Mouse (Mus musculus) CH12.LX (cell line): ENCODE measurements at regions not wholly inside any gene's neighbourhood (a gene's known extent, or its start where the extent isn't known, plus 50 kb on each side); places are given as distances from the start of the nearest gene placed in this dataset.

Experiments used
- DNase-seq: peaks from one replicate; pipeline ENCODE4 v3.0.0-alpha.2; 2013; ENCODE audit errors: extremely low read depth
- H3K27ac ChIP-seq: 2 replicates; pipeline ENCODE4 v1.5.1; 2012; ENCODE audit warnings: low read depth, mild to moderate bottlenecking, control low read depth, moderate library complexity; ENCODE audit not compliant: insufficient read depth
- H3K27me3 ChIP-seq: replicated peaks from 2 replicates; pipeline ENCODE3; 2012; ENCODE audit warnings: inconsistent platforms
- H3K36me3 ChIP-seq, 2 experiments: replicated peaks in 1 of 2; 2 replicates each; pipeline versions ENCODE3 to v1.6.1; 2012; ENCODE audit warnings: inconsistent platforms in 1 of 2, low read length in 1 of 2, mild to moderate bottlenecking in 1 of 2, mixed read lengths in 1 of 2, moderate library complexity in 1 of 2; ENCODE audit not compliant: control insufficient read depth in 1 of 2, insufficient read depth in 1 of 2
- H3K4me1 ChIP-seq, 2 experiments: 2 replicates each; pipeline ENCODE4 v1.6.1; 2012; ENCODE audit warnings: inconsistent platforms in 1 of 2, moderate library complexity in 1 of 2; ENCODE audit not compliant: insufficient read depth in 2 of 2, control insufficient read depth in 1 of 2
- H3K4me2 ChIP-seq: 2 replicates; pipeline ENCODE4 v1.6.1; 2012; ENCODE audit warnings: low read depth, mild to moderate bottlenecking, control low read depth; ENCODE audit not compliant: poor library complexity, insufficient read depth, severe bottlenecking
- H3K4me3 ChIP-seq, 3 experiments: fragments of 150-350 bp in 1 of 3; sonication (generic) in 1 of 3; replicated peaks in 1 of 3; 2 replicates each; pipeline versions ENCODE3 to v1.5.1; 2011 to 2012; ENCODE audit warnings: low read depth in 2 of 3, low read length in 2 of 3, mild to moderate bottlenecking in 2 of 3, moderate library complexity in 2 of 3, control low read depth in 1 of 3, improper control_type of control experiment in 1 of 3, inconsistent platforms in 1 of 3, mixed read lengths in 1 of 3; ENCODE audit not compliant: poor library complexity in 1 of 3
- H3K79me2 ChIP-seq: replicated peaks from 2 replicates; pipeline ENCODE4 v1.6.1; 2012; ENCODE audit warnings: mild to moderate bottlenecking, moderate library complexity; ENCODE audit not compliant: control insufficient read depth, poor library complexity, insufficient read depth, severe bottlenecking; ENCODE audit errors: extremely low read depth
- H3K9ac ChIP-seq: 2 replicates; pipeline ENCODE4 v1.6.1; 2012; ENCODE audit warnings: low read depth, mild to moderate bottlenecking, control low read depth, moderate library complexity; ENCODE audit not compliant: insufficient read depth
- H3K9me3 ChIP-seq: replicated peaks from 2 replicates; pipeline ENCODE3; 2012; ENCODE audit warnings: low read length, inconsistent platforms, mixed read lengths
- CHD1 ChIP-seq: IDR thresholded peaks from 2 replicates; pipeline ENCODE4 v1.6.1; 2012; ENCODE audit warnings: low read depth, low read length, improper control_type of control experiment, inconsistent platforms
- ELF1 ChIP-seq: IDR thresholded peaks from 2 replicates; pipeline ENCODE4 v1.6.1; 2014; ENCODE audit warnings: low read depth, mild to moderate bottlenecking, inconsistent platforms, low read length, improper control_type of control experiment
- EP300 ChIP-seq: IDR thresholded peaks from 2 replicates; pipeline ENCODE4 v1.6.1; 2011; ENCODE audit warnings: low read length, improper control_type of control experiment
- HCFC1 ChIP-seq: IDR thresholded peaks from 2 replicates; pipeline ENCODE4 v1.6.1; 2012; ENCODE audit warnings: low read depth, mild to moderate bottlenecking, inconsistent platforms, low read length, improper control_type of control experiment
- IRF4 ChIP-seq: IDR thresholded peaks from 2 replicates; pipeline ENCODE4 v1.6.1; 2014; ENCODE audit warnings: low read depth, mild to moderate bottlenecking, inconsistent platforms, low read length, improper control_type of control experiment
- JUN ChIP-seq: IDR thresholded peaks from 2 replicates; pipeline ENCODE4 v1.6.1; 2011; ENCODE audit warnings: low read depth, mild to moderate bottlenecking, low read length, improper control_type of control experiment, moderate library complexity; ENCODE audit not compliant: insufficient read depth
- KAT2A ChIP-seq: IDR thresholded peaks from 2 replicates; pipeline ENCODE4 v1.6.1; 2012; ENCODE audit warnings: low read length, improper control_type of control experiment, inconsistent platforms; ENCODE audit not compliant: insufficient replicate concordance
- MAFK ChIP-seq: IDR thresholded peaks from 2 replicates; pipeline ENCODE4 v1.6.1; 2011; ENCODE audit warnings: low read length, improper control_type of control experiment; ENCODE audit not compliant: insufficient replicate concordance
- MXI1 ChIP-seq: IDR thresholded peaks from 2 replicates; pipeline ENCODE4 v1.6.1; 2011; ENCODE audit warnings: mild to moderate bottlenecking, low read depth, low read length, improper control_type of control experiment
- NELFE ChIP-seq: IDR thresholded peaks from 2 replicates; pipeline ENCODE4 v1.6.1; 2011; ENCODE audit warnings: low read depth, low read length, improper control_type of control experiment
- NRF1 ChIP-seq: IDR thresholded peaks from 2 replicates; pipeline ENCODE4 v1.6.1; 2014; ENCODE audit warnings: low read depth, mild to moderate bottlenecking, inconsistent platforms, low read length, improper control_type of control experiment, moderate library complexity
- PAX5 ChIP-seq: IDR thresholded peaks from 2 replicates; pipeline ENCODE4 v1.6.1; 2012; ENCODE audit warnings: low read length, inconsistent platforms, mixed read lengths
- POLR2A ChIP-seq: IDR thresholded peaks from 2 replicates; pipeline ENCODE4 v1.6.1; 2011; ENCODE audit warnings: low read depth, mild to moderate bottlenecking, improper control_type of control experiment, low read length
- RAD21 ChIP-seq: IDR thresholded peaks from 2 replicates; pipeline ENCODE4 v1.6.1; 2011; ENCODE audit warnings: low read depth, mild to moderate bottlenecking, low read length, improper control_type of control experiment, moderate library complexity
- RCOR1 ChIP-seq: conservative IDR thresholded peaks from 2 replicates; pipeline ENCODE4 v1.6.1; 2012; ENCODE audit warnings: low read depth, mild to moderate bottlenecking, inconsistent platforms, low read length, improper control_type of control experiment
- SIN3A ChIP-seq: IDR thresholded peaks from 2 replicates; pipeline ENCODE4 v1.6.1; 2012; ENCODE audit warnings: low read length, improper control_type of control experiment, inconsistent platforms
- TBP ChIP-seq: conservative IDR thresholded peaks from 2 replicates; pipeline ENCODE4 v1.6.1; 2011; ENCODE audit warnings: low read depth, low read length, improper control_type of control experiment
- UBTF ChIP-seq: IDR thresholded peaks from 2 replicates; pipeline ENCODE4 v1.6.1; 2012; ENCODE audit warnings: low read depth, mild to moderate bottlenecking, inconsistent platforms, low read length, improper control_type of control experiment, moderate library complexity
- USF1 ChIP-seq: IDR thresholded peaks from 2 replicates; pipeline ENCODE4 v1.6.1; 2014; ENCODE audit warnings: low read depth, mild to moderate bottlenecking, inconsistent platforms, low read length, improper control_type of control experiment
- ZMIZ1 ChIP-seq: IDR thresholded peaks from 2 replicates; pipeline ENCODE4 v1.6.1; 2012; ENCODE audit warnings: low read depth, mild to moderate bottlenecking, inconsistent platforms, low read length, improper control_type of control experiment
- dilution Hi-C: fragments of 300-500 bp; cut with MboI; formaldehyde crosslinking; loops from 2 replicates; pipeline ENCODE4 v1.14.3; 2020; ENCODE audit warnings: low sequenced_read_pairs; ENCODE audit not compliant: extremely low pct_unique_long_range_greater_than_20kb, extremely low pct_ligation_motif_present
- in situ Hi-C: fragments of 300-500 bp; cut with MboI; formaldehyde crosslinking; loops from 3 replicates; pipeline ENCODE4 v1.14.3; 2019; ENCODE audit warnings: low sequenced_read_pairs, low pct_ligation_motif_present, low pct_unique_long_range_greater_than_20kb, mixed read lengths

GRCm38 (mm10) chr7:40788486-40788885 is 109.6 kb upstream of the Vstm2b start:
- no peak overlapping the region for H3K27ac ChIP-seq
- H3K4me3 ChIP-seq: no peak overlapping the region
- H3K4me2 ChIP-seq: no peak overlapping the region
- no peaks in the 10 kb centered on the region for H3K36me3 ChIP-seq
- dilution Hi-C loops (no loop called here), in situ Hi-C loops (no loop called here)
- H3K27me3 ChIP-seq: no peaks in the 10 kb centered on the region
- H3K9ac ChIP-seq: no peak overlapping the region
- H3K79me2 ChIP-seq: no peaks in the 10 kb centered on the region
- TF ChIP-seq USF1: no peak
- TF ChIP-seq ZMIZ1: no peak
- no peak for TF ChIP-seq IRF4
- TF ChIP-seq, all 38 proteins: peak for 0
- no peak for DNase-seq
- H3K9me3 ChIP-seq: no peaks in the 10 kb centered on the region
- peaks cover 0 to 22% of the 10 kb centered on the region in 2 experiments; a peak in 2 of 4 replicates for H3K4me1 ChIP-seq

- Histone ChIP-seq H3K4me2 (no peak overlapping the region), H3K4me3 (no peak overlapping the region), H3K9me3 (no peaks in the 10 kb centered on the region), H3K79me2 (no peaks in the 10 kb centered on the region), H3K27ac (no peak overlapping the region), H3K27me3 (no peaks in the 10 kb centered on the region), H3K9ac (no peak overlapping the region), H3K4me1 (peaks cover 0 to 13% of the 10 kb centered on the region in 2 experiments; a peak in 2 of 4 replicates), H3K36me3 (no peaks in the 10 kb centered on the region)
- in situ Hi-C loops: no loop called here
- DNase-seq: no peak
- TF ChIP-seq JUN (no peak), MXI1 (no peak), UBTF (no peak), RCOR1 (no peak), POLR2A (no peak), NELFE (no peak)
- dilution Hi-C loops: no loop called here
These were observed 103.5 kb upstream of the Vstm2b start for GRCm38 (mm10) chr7:40794458-40795207.

GRCm38 (mm10) chr7:40799794-40800193 is 98.3 kb upstream of the Vstm2b start:
- no peak overlapping the region for H3K9ac ChIP-seq
- no peaks in the 10 kb centered on the region for H3K27me3 ChIP-seq
- H3K4me1 ChIP-seq: peaks cover 0 to 33% of the 10 kb centered on the region in 2 experiments; a peak in 2 of 4 replicates
- no peak overlapping the region for H3K4me2 ChIP-seq
- no peaks in the 10 kb centered on the region for H3K79me2 ChIP-seq
- H3K4me3 ChIP-seq: no peak overlapping the region
- H3K9me3 ChIP-seq: no peaks in the 10 kb centered on the region
- in situ Hi-C loops: no loop called here
- DNase-seq: no peak
- dilution Hi-C loops: no loop called here
- no peak for TF ChIP-seq HCFC1
- no peak for TF ChIP-seq PAX5
- no peak for TF ChIP-seq EP300
- no peak for TF ChIP-seq MAFK
- no peak for TF ChIP-seq JUN
- no peak for TF ChIP-seq NRF1
- no peak for TF ChIP-seq KAT2A
- no peak for TF ChIP-seq RCOR1
- no peak for TF ChIP-seq TBP
- no peak for TF ChIP-seq CHD1
- no peak for TF ChIP-seq IRF4
- TF ChIP-seq ELF1: no peak
- TF ChIP-seq SIN3A: no peak
- no peak for TF ChIP-seq RAD21
- H3K36me3 ChIP-seq: no peaks in the 10 kb centered on the region
- H3K27ac ChIP-seq: no peak overlapping the region
